Mouse (Mus musculus): Measurements from ENCODE around the gene Hoxb8.

The Hoxb8 gene

GRCm38 (mm10) chr11:96267021-96267920 is 14.4 kb upstream of the Hoxb8 start:
- no peak for DNase-seq (ENCODE audit: low read depth, low spot score)

- DNase-seq (ENCODE audit: low read depth, low spot score) = no peak
Observed at GRCm38 (mm10) chr11:96268031-96268745, 13.5 kb upstream of the Hoxb8 start.

GRCm38 (mm10) chr11:96269869-96270268 is 11.8 kb upstream of the Hoxb8 start:
- no peak for DNase-seq (ENCODE audit: low read depth, low spot score)

GRCm38 (mm10) chr11:96270996-96271540 is 10.6 kb upstream of the Hoxb8 start, which contains the start of gene Hoxb9:
Gene Hoxb9 (plus strand): TSS chr11:96271457.
- no peak for DNase-seq (ENCODE audit: low read depth, low spot score)

GRCm38 (mm10) chr11:96271541-96272011 is 10.1 kb upstream of the Hoxb8 start:
- no peak for DNase-seq (ENCODE audit: low read depth, low spot score)

GRCm38 (mm10) chr11:96272024-96272921 is 9.4 kb upstream of the Hoxb8 start:
- DNase-seq (ENCODE audit: low read depth, low spot score) = no peak

GRCm38 (mm10) chr11:96274428-96274827 is 7.3 kb upstream of the Hoxb8 start:
- DNase-seq (ENCODE audit: low read depth, low spot score) = no peak

GRCm38 (mm10) chr11:96275896-96276295 is 5.8 kb upstream of the Hoxb8 start:
- no peak for DNase-seq (ENCODE audit: low read depth, low spot score)

GRCm38 (mm10) chr11:96277151-96278044 is 4.3 kb upstream of the Hoxb8 start:
- DNase-seq (ENCODE audit: low read depth, low spot score) = no peak

- DNase-seq (ENCODE audit: low read depth, low spot score) = no peak
Observed at GRCm38 (mm10) chr11:96278324-96278723, 3.4 kb upstream of the Hoxb8 start.

GRCm38 (mm10) chr11:96278773-96279172 is 2.9 kb upstream of the Hoxb8 start:
- DNase-seq (ENCODE audit: low read depth, low spot score) = peak; percentile 94

GRCm38 (mm10) chr11:96279421-96280233 is 2.1 kb upstream of the Hoxb8 start:
- no peak for DNase-seq (ENCODE audit: low read depth, low spot score)

GRCm38 (mm10) chr11:96280399-96281378 is 1.0 kb upstream of the Hoxb8 start:
- DNase-seq (ENCODE audit: low read depth, low spot score) = no peak

- no peak for DNase-seq (ENCODE audit: low read depth, low spot score)
Observed at GRCm38 (mm10) chr11:96281396-96281795, 309 bp upstream of the Hoxb8 start.

GRCm38 (mm10) chr11:96282795-96283430 is 1.2 kb downstream of the Hoxb8 start:
- DNase-seq (ENCODE audit: low read depth, low spot score) = no peak

GRCm38 (mm10) chr11:96284041-96284749 is 2.5 kb downstream of the Hoxb8 start:
- DNase-seq (ENCODE audit: low read depth, low spot score) = peak; percentile 43

Data from 3T3-L1 (cell line).